Mouse (Mus musculus): ENCODE data around the gene Cmss1.

Cmss1 gene

GRCm38 (mm10) chr16:57470286-57470830, 136.3 kb downstream of the Cmss1 start:
- no peak for DNase-seq

- no peak for DNase-seq
These were observed 136.8 kb downstream of the Cmss1 start for GRCm38 (mm10) chr16:57469869-57470268.

- DNase-seq, result no peak
These were observed 137.4 kb downstream of the Cmss1 start for GRCm38 (mm10) chr16:57469301-57469700.

- no peak for DNase-seq
These were observed 141.2 kb downstream of the Cmss1 start for GRCm38 (mm10) chr16:57465386-57465913.

DNA sequence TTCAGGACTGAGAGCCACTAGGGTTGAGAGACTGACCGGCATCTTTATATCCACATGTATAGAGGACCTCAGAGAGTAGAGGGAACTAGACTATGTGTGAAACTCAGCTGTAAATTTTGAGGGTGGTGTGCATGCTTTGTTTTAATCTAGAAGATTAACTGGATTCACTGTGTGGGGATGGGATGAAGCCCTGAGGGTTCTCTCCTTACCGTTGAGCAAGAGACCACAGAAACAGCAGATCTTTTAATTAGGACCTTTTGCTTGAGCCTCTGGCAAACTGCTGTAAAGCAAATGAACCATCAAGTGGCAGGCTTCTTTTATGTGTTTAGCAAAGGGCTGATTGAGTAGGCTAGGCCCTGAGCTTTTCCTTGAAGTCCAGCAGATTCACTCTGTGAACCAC, 150.7 kb downstream of the Cmss1 start:
- DNase-seq, result no peak

DNA sequence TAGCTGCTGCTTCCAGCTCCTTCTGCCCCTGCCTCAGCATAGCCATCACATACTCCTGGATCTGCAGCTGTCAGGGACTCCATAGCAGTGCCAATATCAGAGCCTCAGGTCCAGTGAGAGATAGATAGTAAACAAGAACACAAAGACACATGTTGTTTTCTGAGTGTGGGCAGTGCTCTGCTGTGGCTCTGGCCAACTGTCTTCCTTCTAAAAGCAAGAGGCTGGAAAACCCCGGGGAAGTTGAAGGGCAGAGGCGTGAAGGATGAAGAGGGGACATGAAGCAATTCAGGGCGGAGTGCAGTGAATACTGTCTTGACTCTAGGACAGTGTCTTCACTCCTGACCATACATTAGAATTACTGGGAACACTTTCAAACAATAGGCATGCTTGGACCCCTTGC, 151.1 kb downstream of the Cmss1 start:
- DNase-seq, result no peak

DNA sequence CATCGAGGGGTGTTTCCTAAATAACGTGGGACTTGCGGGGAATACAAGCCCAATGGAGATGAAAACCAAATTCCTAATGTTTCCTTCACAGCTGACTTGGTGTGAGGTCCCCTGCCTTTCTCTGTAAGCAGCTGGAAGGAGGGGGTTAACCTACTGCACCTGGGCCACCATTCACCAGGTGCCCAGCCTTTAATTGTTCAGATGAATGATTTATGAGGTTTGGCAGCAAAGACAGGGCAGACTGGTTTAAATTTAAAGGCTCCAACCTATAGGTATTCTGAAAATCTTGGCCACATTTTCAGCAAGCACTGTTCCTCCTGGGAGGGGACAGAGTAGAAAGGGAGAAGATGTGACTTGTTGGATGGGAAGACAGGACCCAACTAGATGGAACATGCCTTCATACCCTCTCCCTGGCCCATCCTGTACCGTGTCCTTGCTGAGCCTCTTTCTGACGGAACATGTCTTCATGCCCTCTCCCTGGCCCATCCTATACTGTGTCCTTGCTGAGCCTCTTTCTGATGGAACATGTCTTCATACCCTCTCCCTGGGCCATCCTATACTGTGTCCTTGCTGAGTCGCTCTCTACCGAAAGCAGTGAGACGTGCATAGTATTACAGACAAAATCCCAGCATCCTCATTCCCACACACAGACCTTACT, 152.4 kb downstream of the Cmss1 start:
- DNase-seq, result no peak

GRCm38 (mm10) chr16:57453009-57453408, 153.7 kb downstream of the Cmss1 start:
- DNase-seq, result no peak

GRCm38 (mm10) chr16:57445096-57446094, 161.3 kb downstream of the Cmss1 start:
- DNase-seq, result no peak

- no peak for DNase-seq
These were observed 165.8 kb downstream of the Cmss1 start for GRCm38 (mm10) chr16:57440706-57441437.

DNA sequence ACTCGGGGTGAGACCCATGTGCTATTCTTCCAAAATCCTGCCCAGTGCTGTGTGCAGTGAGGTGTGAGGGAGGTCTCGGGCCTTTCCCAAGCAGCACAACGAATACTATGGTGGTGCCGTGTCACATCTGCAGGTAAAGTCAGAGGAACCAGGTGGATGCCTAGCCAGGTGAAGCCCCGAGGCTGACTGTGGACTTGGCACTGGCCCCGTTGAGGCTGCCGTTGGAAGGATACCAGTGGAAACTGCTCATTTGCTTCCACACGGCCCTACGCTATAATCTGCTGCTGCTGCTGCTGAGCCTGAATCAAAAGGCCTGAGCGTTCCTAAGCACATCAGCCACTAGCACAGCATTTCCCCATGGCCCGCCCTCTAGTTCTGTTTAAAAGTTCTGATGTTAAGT, 167.5 kb downstream of the Cmss1 start:
- peak; percentile 20 to 31 for DNase-seq

DNA sequence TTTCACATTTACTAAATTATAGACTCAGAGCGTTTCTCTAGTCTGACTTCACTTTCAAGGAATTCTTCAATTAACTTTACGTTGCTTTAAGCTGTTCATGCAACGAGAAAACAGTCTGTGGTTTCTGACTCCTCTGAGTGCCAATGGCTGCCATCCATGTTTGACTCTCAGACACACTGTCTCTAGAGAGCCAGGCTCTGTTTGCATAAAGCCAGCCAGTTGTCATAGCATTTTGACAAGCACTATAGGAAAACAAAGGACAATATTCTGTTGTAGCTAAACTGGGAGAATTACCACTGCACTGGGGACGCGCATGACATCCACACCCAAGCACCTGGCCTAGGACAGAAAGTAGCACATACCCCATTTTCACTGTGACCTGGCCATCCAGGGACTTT, 168.4 kb downstream of the Cmss1 start:
- DNase-seq, result no peak

GRCm38 (mm10) chr16:57437523-57438287, 169.0 kb downstream of the Cmss1 start:
- no peak for DNase-seq

DNA sequence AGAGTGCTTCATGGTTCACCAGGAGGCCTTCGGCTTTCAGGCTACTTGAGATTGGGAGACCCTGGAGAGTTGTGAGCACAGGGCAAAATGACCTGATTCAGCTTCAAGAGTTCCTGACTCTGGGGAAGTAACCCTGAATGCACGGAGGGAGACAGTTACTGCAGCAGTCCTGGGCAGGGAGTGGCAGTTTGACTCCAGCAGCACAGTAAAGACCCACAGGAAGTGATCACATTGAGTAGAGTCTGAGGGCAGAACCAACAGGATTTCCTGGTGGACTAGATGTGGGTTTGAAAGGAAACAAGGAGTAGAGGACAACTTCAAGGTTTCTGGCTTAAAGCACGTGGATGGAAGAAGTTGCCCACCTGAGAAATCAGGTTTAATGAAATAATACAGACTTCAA, 172.0 kb downstream of the Cmss1 start:
- DNase-seq, result no peak

DNA sequence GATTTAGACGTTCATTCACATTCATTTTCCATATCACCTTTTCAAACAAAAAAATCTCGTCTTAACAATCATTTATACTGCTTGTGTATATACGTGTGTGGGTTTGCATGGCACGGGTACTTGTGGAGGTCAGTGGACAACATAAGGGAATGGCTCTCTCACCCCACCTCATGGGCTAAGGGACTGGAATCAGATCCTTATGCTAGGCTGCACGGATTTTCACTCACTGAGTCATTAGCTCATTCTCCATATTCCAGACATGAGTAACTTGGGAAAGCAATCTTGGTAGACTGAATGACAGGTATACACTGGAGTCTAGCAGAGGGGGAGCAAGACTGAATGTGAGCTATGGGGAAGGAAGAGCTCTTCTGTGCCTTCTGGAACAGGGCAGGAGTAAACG, 173.0 kb downstream of the Cmss1 start:
- no peak for DNase-seq

- DNase-seq, result no peak
These were observed 173.5 kb downstream of the Cmss1 start for GRCm38 (mm10) chr16:57433173-57433572.

DNA sequence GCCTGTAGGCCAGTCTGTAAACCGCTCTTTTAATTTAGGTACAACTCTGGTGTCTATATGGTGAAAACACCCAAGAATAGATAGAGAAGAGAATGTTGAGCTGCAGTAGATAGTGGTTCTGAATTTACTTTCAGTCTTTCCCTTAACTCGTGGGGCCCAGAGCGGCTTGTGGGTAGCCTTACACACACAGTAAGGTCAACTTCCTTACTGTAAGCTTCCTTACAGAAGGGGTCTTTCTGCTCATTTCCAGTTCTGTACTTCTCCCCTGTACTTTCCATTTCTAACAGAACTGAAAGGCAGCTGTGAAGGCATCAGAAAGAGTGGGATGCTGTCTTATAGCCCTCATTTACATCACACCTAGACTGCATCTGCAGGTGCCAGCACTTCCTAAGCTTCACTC, 175.4 kb downstream of the Cmss1 start:
- DNase-seq, result no peak

DNA sequence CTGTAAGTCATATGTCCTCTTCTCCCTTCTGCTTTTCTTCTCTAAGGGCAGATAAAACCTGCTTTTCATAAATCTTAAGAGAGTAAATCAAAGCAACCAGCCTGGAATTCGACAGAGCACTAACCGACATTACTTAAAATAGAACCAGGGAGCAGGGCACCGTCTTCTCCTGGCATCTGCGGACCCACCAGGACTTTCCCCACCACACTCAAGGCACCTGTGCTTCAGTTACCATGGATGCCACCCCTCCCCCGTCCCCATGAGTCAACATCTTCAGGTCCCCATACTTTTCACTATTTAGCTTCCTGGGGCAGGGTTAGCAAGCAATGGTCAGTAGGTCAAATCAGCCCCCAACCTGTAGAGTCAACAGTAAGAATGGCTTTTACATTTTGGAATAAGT, 177.7 kb downstream of the Cmss1 start:
- no peak for DNase-seq

DNA sequence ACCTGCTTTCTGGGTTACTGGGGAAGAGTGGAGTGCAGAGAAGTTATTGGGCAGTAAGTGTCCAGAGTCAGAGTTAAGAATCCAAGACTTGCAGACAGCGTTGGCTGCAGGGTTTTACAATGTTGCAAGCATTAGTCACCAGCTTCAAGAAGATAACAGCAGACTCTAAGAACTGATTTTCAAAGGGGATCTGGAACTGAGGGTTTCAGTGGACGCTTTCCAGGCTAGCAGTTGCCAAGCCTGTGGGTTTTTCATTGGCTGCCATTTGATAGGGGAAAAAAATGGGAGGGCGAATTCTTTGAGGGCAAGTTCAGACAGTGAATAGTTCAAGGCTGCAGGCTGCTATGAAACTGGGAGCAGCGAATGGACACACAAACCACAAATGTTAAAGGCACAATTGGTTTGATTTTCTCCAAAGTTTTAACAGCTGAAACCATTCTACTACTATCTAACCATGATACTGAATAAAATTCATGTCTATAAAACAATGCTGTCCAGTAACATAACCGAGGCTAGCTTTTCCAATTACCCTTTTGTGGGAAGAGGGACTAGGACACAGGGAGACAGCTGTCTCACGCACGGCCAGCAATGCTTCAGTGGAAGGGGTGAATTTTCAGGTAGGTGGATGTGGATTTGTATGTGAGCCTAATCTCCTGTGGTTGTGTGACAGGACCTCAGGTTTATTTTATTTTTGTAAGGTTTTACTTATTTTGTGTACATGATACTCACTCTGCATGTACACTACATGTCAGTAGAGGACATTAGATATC, 179.0 kb downstream of the Cmss1 start:
- DNase-seq, result peak in 1 of 2 experiments; percentile 6

GRCm38 (mm10) chr16:57426680-57427079, 180.0 kb downstream of the Cmss1 start:
- no peak for DNase-seq

Measured in cerebellum, postnatal 14 days (tissue).